Mouse (Mus musculus) midbrain, embryonic 15.5 days (tissue): ENCODE data around the gene Hyal5. TPM values are rescaled to one million over a fixed set of nuclear protein-coding genes. Genes with fewer than 3 reads are reported as not detected.

Source experiments
- ATAC-seq: fragments of 200-750 bp; cut with Nextera tagmentation; replicated peaks from 2 replicates; pipeline ENCODE4 v1.8.0; 2017; ENCODE audit warnings: moderate TSS enrichment
- H3K27ac ChIP-seq: fragments of 300-500 bp; sonication (generic); 2 replicates; pipeline ENCODE4 v1.5.1; 2015; ENCODE audit warnings: mild to moderate bottlenecking, inconsistent platforms
- H3K27me3 ChIP-seq: fragments of 300-500 bp; sonication (generic); replicated peaks from 2 replicates; pipeline ENCODE4 v1.6.1; 2015; ENCODE audit warnings: inconsistent platforms
- H3K36me3 ChIP-seq: fragments of 300-500 bp; sonication (generic); replicated peaks from 2 replicates; pipeline ENCODE4 v1.6.1; 2015; ENCODE audit warnings: inconsistent platforms
- H3K4me1 ChIP-seq: fragments of 300-500 bp; sonication (generic); 2 replicates; pipeline ENCODE4 v1.6.1; 2015; ENCODE audit warnings: inconsistent platforms
- H3K4me2 ChIP-seq: fragments of 300-500 bp; sonication (generic); 2 replicates; pipeline ENCODE4 v1.6.1; 2015; ENCODE audit warnings: inconsistent platforms, mild to moderate bottlenecking, moderate library complexity
- H3K4me3 ChIP-seq: fragments of 300-500 bp; sonication (generic); 2 replicates; pipeline ENCODE4 v1.5.1; 2015; ENCODE audit warnings: mild to moderate bottlenecking, inconsistent platforms
- H3K9ac ChIP-seq: fragments of 300-500 bp; sonication (generic); 2 replicates; pipeline ENCODE4 v1.6.1; 2015; ENCODE audit warnings: mild to moderate bottlenecking, inconsistent platforms
- H3K9me3 ChIP-seq: fragments of 300-500 bp; sonication (generic); 2 replicates; pipeline ENCODE4 v1.6.1; 2016; ENCODE audit warnings: inconsistent platforms
- WGBS: fragments of 180-500 bp; shearing (Covaris S2); methylation state at CpG from one replicate; pipeline ENCODE4 v1.1.7; 2015; ENCODE audit warnings: mixed read lengths; 5-methylcytosine and 5-hydroxymethylcytosine counted together
- polyA plus RNA-seq: library from polyadenylated mRNA; unstranded; fragments of >200 nt; fragmentation: Nextera tagmentation; extraction: Ambion mirVana; gene quantifications from 2 replicates; pipeline ENCODE4 v1.2.1, GENCODE M21; 2015

Gene Hyal5
- polyA plus RNA-seq = not detected in 2 replicates

- H3K4me2 ChIP-seq = no peak within 1 kb of the TSS
- H3K27ac ChIP-seq = no peak within 1 kb of the TSS
- H3K36me3 ChIP-seq = no peaks in the 10 kb centered on the region
- no peaks in the 10 kb centered on the region for H3K27me3 ChIP-seq
- no peak for ATAC-seq
- no peaks in the 10 kb centered on the region for H3K9me3 ChIP-seq
- H3K9ac ChIP-seq = no peak within 1 kb of the TSS
- H3K4me3 ChIP-seq = no peak within 1 kb of the TSS
- H3K4me1 ChIP-seq = no peaks in the 10 kb centered on the region
Observed at GRCm38 (mm10) chr6:24857697-24858096, at the start of gene Hyal5. Hyal5 (plus strand) TSS chr6:24857997.

GRCm38 (mm10) chr6:24822070-24822469 is 35.7 kb upstream of the Hyal5 start:
- H3K9ac ChIP-seq = no peak overlapping the region
- no peaks in the 10 kb centered on the region for H3K9me3 ChIP-seq
- no peaks in the 10 kb centered on the region for H3K36me3 ChIP-seq
- no peak for ATAC-seq
- no peaks in the 10 kb centered on the region for H3K4me1 ChIP-seq
- no peak overlapping the region for H3K4me3 ChIP-seq
- H3K27ac ChIP-seq = no peak overlapping the region
- no peak overlapping the region for H3K4me2 ChIP-seq
- no peaks in the 10 kb centered on the region for H3K27me3 ChIP-seq
- 46% methylated on average over 2 of the region's 2 CpGs for WGBS

DNA sequence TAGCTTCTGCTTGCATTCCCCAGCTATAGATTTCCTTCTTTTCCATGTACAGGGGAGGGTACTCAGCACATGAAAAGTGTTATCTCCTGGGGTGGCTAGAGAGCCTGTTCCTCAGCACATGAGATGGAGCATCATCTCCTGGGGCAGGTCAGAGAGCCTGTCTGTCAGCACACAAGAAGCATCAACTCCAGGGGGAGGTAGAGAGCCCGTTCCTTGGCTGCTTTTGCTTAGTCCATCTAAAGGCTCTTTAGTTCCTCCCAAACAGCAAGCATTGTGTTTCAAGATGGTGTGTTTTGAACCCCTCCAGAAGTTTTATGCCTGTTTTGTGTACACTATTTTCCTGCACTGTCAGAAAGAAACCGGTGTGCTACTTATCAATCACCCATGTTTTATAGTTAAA is 2.5 kb downstream of the Hyal5 start:
- H3K36me3 ChIP-seq = no peaks in the 10 kb centered on the region
- no peak overlapping the region for H3K4me2 ChIP-seq
- H3K27ac ChIP-seq = no peak overlapping the region
- no peaks in the 10 kb centered on the region for H3K27me3 ChIP-seq
- H3K4me3 ChIP-seq = no peak overlapping the region
- no peaks in the 10 kb centered on the region for H3K9me3 ChIP-seq
- ATAC-seq = no peak
- H3K4me1 ChIP-seq = no peaks in the 10 kb centered on the region
- H3K9ac ChIP-seq = no peak overlapping the region
- 52% methylated on average over 2 of the region's 2 CpGs for WGBS

GRCm38 (mm10) chr6:24863649-24864048 is 5.9 kb downstream of the Hyal5 start:
- H3K9ac ChIP-seq = no peak overlapping the region
- no peaks in the 10 kb centered on the region for H3K9me3 ChIP-seq
- no peak overlapping the region for H3K4me3 ChIP-seq
- H3K4me1 ChIP-seq = no peaks in the 10 kb centered on the region
- 93% methylated on average over 4 of the region's 4 CpGs for WGBS
- H3K36me3 ChIP-seq = no peaks in the 10 kb centered on the region
- no peak overlapping the region for H3K27ac ChIP-seq
- no peaks in the 10 kb centered on the region for H3K27me3 ChIP-seq
- H3K4me2 ChIP-seq = no peak overlapping the region
- ATAC-seq = no peak

GRCm38 (mm10) chr6:24894146-24894873 is 36.5 kb downstream of the Hyal5 start:
- Histone ChIP-seq H3K4me3 (no peak overlapping the region), H3K27me3 (no peaks in the 10 kb centered on the region), H3K4me2 (no peak overlapping the region), H3K4me1 (no peaks in the 10 kb centered on the region), H3K36me3 (no peaks in the 10 kb centered on the region), H3K9me3 (no peaks in the 10 kb centered on the region), H3K9ac (no peak overlapping the region), H3K27ac (no peak overlapping the region)
- ATAC-seq = no peak
- WGBS = 78% methylated on average over 11 of the region's 11 CpGs

GRCm38 (mm10) chr6:24894874-24895183 is 37.0 kb downstream of the Hyal5 start:
- H3K4me1 ChIP-seq = no peaks in the 10 kb centered on the region
- no peaks in the 10 kb centered on the region for H3K27me3 ChIP-seq
- ATAC-seq = no peak
- H3K4me3 ChIP-seq = no peak overlapping the region
- H3K9ac ChIP-seq = no peak overlapping the region
- H3K36me3 ChIP-seq = no peaks in the 10 kb centered on the region
- no peak overlapping the region for H3K27ac ChIP-seq
- WGBS = 61% methylated on average over 2 of the region's 2 CpGs
- H3K9me3 ChIP-seq = no peaks in the 10 kb centered on the region
- H3K4me2 ChIP-seq = no peak overlapping the region

- no peak overlapping the region for H3K27ac ChIP-seq
- H3K36me3 ChIP-seq = no peaks in the 10 kb centered on the region
- no peak overlapping the region for H3K4me2 ChIP-seq
- no peak for ATAC-seq
- no peak overlapping the region for H3K9ac ChIP-seq
- no peaks in the 10 kb centered on the region for H3K4me1 ChIP-seq
- H3K9me3 ChIP-seq = no peaks in the 10 kb centered on the region
- WGBS = 85% methylated on average over 3 of the region's 3 CpGs
- no peak overlapping the region for H3K4me3 ChIP-seq
- no peaks in the 10 kb centered on the region for H3K27me3 ChIP-seq
Observed at GRCm38 (mm10) chr6:24905101-24905500, 47.3 kb downstream of the Hyal5 start.

DNA sequence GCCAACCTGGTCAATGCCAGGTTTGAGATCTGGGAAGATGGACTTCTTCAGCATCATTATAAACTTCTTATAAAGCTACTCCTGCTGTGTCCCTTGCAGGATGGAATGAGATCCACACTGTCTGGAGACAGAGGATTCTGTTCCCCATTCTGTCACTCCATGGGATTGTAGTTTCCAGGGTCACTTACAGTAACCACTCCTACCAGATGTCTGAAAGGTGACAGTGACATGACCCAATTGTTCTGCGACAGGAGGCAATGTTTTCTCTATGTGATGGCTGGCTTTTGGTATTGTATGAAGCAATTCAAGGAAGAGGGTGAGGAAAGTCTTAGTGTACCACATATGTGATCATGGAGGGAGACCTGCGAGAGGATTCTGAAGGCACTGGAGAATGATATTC is 50.0 kb downstream of the Hyal5 start:
- Histone ChIP-seq H3K4me2 (no peak overlapping the region), H3K4me1 (no peaks in the 10 kb centered on the region), H3K36me3 (no peaks in the 10 kb centered on the region), H3K27me3 (no peaks in the 10 kb centered on the region), H3K9me3 (no peaks in the 10 kb centered on the region), H3K4me3 (no peak overlapping the region), H3K27ac (no peak overlapping the region), H3K9ac (no peak overlapping the region)
- ATAC-seq = no peak
- WGBS = 87% methylated on average over 2 of the region's 2 CpGs

DNA sequence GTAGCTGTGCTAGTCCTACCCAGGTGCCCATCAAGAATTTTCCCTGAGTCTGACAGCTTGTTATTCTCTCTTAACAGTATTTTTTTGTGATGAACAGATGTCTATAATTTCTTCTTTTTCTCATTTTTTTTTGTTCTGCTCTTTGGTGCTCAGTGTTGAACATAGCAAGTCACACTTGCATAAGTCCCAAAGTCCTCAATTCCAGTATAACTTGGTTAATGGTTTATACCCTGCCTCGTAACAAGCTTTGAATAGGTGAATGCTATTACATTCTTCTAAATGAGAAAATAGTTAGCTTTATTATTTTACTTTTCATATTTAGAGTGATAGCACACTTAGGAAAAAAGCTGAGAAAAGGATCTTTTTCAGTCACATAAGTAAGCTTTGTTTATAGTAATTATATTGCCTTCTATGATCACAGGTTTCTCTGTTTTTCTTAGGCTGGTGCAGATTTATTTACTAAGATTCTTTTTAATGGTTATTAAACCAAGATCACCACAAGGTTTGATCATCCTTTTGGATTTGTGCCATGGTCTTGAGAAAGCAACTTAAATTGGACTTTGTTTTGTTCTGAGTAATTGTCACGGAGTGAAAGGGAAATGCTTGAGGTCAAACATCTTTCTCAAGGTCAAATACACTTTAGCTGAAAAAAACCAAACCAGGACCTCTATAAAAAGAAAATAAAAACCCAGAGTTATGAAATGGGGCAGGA is 52.4 kb downstream of the Hyal5 start:
- no peak for ATAC-seq
- Histone ChIP-seq H3K4me3 (no peak overlapping the region), H3K27me3 (no peaks in the 10 kb centered on the region), H3K4me2 (no peak overlapping the region), H3K27ac (no peak overlapping the region), H3K9ac (no peak overlapping the region), H3K4me1 (no peaks in the 10 kb centered on the region), H3K36me3 (no peaks in the 10 kb centered on the region), H3K9me3 (no peaks in the 10 kb centered on the region)
- 86% methylated on average over 2 of the region's 2 CpGs for WGBS

DNA sequence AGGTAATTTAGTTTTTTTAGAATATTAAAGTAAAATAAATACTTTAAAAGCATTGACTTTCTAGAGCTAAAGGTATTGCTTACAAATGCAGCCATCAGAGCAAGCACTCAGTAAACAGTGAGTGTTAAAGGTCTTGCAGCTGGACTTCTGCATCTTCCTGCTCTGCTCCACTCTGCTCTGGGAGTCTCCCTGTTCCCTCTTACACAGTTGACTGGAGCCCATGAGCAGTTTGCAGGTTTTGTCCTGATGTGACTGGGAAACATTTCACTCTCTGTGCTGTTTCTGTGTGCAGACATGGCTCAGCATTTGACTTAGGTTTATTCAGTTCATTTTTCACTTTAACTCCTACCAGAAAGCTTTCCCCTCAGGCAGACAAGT is 52.9 kb downstream of the Hyal5 start:
- no peak overlapping the region for H3K4me3 ChIP-seq
- H3K9ac ChIP-seq = no peak overlapping the region
- H3K4me2 ChIP-seq = no peak overlapping the region
- no peak overlapping the region for H3K27ac ChIP-seq
- no peaks in the 10 kb centered on the region for H3K36me3 ChIP-seq
- H3K27me3 ChIP-seq = no peaks in the 10 kb centered on the region
- ATAC-seq = no peak
- no peaks in the 10 kb centered on the region for H3K9me3 ChIP-seq
- H3K4me1 ChIP-seq = no peaks in the 10 kb centered on the region

DNA sequence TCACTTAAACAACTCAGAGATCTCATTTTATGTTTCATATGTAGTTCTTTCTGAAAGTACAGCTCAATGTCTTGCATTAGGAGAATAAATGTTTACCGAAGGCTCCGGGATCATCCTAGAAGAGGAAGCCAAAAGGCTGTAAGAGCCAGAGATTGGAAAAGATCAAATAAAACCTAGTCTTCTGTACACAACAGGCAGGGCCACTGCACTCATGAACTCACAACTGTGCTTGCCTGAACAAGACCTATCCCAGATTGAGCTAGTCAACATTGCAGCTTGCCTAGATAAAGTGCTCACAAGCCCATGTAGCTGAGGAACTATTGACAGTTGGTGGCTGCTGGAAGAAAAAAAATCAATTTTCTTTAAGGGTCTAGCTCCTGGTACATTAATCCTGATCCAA is 55.8 kb downstream of the Hyal5 start:
- Histone ChIP-seq H3K4me3 (no peak overlapping the region), H3K4me2 (no peak overlapping the region), H3K9ac (no peak overlapping the region), H3K36me3 (no peaks in the 10 kb centered on the region), H3K4me1 (no peaks in the 10 kb centered on the region), H3K9me3 (no peaks in the 10 kb centered on the region), H3K27ac (no peak overlapping the region), H3K27me3 (no peaks in the 10 kb centered on the region)
- no peak for ATAC-seq
- WGBS = 90% methylated on average over 2 of the region's 2 CpGs

DNA sequence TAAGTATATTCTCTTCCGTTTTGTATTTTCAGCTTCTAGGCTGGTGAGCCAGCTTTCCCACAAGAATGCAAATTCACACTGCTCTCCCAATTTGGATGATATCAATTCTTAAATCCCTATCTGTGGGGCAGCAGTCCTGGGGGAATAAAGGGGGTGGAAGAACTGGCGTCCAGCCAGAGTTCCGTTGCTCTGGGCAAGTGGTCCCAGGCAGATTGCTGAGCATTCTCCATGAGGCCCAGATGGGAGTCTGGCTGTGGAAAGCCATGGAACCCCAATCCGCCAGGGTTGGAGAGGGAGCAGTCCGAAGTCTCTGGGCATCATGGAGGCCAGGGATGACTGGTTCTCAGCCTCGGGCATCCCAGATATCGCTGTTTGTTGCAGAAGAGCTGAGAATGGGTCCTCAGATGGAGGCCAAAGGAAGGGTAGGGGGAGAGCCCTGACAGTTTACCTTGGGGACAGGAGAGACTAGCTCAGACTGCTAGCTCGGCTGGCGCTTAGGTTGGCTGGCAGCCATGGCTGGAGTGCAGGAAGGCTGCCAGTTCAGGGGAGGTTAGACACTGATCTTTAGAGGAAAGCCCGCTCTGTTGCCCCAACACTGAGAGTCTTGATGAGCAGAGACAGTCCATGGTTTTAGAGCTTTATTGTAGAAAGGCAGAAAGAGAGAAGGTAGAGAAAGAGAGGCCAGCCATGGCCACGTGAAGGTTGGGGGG is 67.4 kb downstream of the Hyal5 start:
- no peak for ATAC-seq
- no peak overlapping the region for H3K4me2 ChIP-seq
- H3K36me3 ChIP-seq = no peaks in the 10 kb centered on the region
- H3K4me3 ChIP-seq = no peak overlapping the region
- H3K4me1 ChIP-seq = no peaks in the 10 kb centered on the region
- no peaks in the 10 kb centered on the region for H3K27me3 ChIP-seq
- H3K27ac ChIP-seq = no peak overlapping the region
- WGBS = 88% methylated on average over 11 of the region's 11 CpGs
- H3K9me3 ChIP-seq = no peaks in the 10 kb centered on the region
- no peak overlapping the region for H3K9ac ChIP-seq
